Mouse (Mus musculus) embryonic facial prominence, embryonic 11.5 days (tissue): ENCODE data around the gene Crk. TPM values are rescaled to one million over a fixed set of nuclear protein-coding genes. Genes with fewer than 3 reads are reported as not detected.
A peak's percentile ranks its signal among the peaks of the same experiment; 100 is the strongest.

ENCODE experiments used
- ATAC-seq: fragments of 200-750 bp; cut with Nextera tagmentation; replicated peaks from 2 replicates; pipeline ENCODE4 v1.8.0; 2017; ENCODE audit warnings: low read depth; ENCODE audit not compliant: insufficient number of reproducible peaks, low FRiP score, low TSS enrichment
- DNase-seq: peaks from one replicate; pipeline ENCODE4 v3.0.0-alpha.2; 2015; ENCODE audit warnings: low spot score
- H3K27ac ChIP-seq: fragments of 300-500 bp; sonication (generic); replicated peaks from 2 replicates; pipeline ENCODE4 v1.5.1; 2014; ENCODE audit warnings: mild to moderate bottlenecking, low read depth, low read length, control low read depth
- H3K27me3 ChIP-seq: fragments of 300-500 bp; sonication (generic); 2 replicates; pipeline ENCODE4 v1.6.1; 2014; ENCODE audit warnings: mild to moderate bottlenecking, low read length, moderate library complexity, mixed read lengths; ENCODE audit not compliant: control insufficient read depth, insufficient read depth
- H3K36me3 ChIP-seq: fragments of 300-500 bp; sonication (generic); replicated peaks from 2 replicates; pipeline ENCODE4 v1.6.1; 2014; ENCODE audit warnings: low read depth, mild to moderate bottlenecking, low read length, moderate library complexity, mixed read lengths; ENCODE audit not compliant: control insufficient read depth, insufficient read depth
- H3K4me1 ChIP-seq: fragments of 300-500 bp; sonication (generic); 2 replicates; pipeline ENCODE4 v1.6.1; 2014; ENCODE audit warnings: low read length, mixed read lengths; ENCODE audit not compliant: control insufficient read depth, insufficient read depth
- H3K4me2 ChIP-seq: fragments of 300-500 bp; sonication (generic); 2 replicates; pipeline ENCODE4 v1.6.1; 2014; ENCODE audit warnings: low read depth, mild to moderate bottlenecking, control low read depth, low read length, moderate library complexity
- H3K4me3 ChIP-seq: fragments of 300-500 bp; sonication (generic); 2 replicates; pipeline ENCODE4 v1.5.1; 2014; ENCODE audit warnings: low read depth, low read length, control low read depth
- H3K9ac ChIP-seq: fragments of 300-500 bp; sonication (generic); replicated peaks from 2 replicates; pipeline ENCODE4 v1.6.1; 2014; ENCODE audit warnings: mild to moderate bottlenecking, control low read depth, low read length
- H3K9me3 ChIP-seq: fragments of 300-500 bp; sonication (generic); replicated peaks from 2 replicates; pipeline ENCODE4 v1.6.1; 2016; ENCODE audit warnings: mild to moderate bottlenecking, low read length, inconsistent platforms, mixed read lengths; ENCODE audit not compliant: control insufficient read depth
- WGBS: fragments of 180-500 bp; shearing (Covaris S2); extraction: QIAGEN DNeasy Blood & Tissue Kit; methylation state at CpG from one replicate; pipeline ENCODE4 v1.1.7; 2014; 5-methylcytosine and 5-hydroxymethylcytosine counted together
- polyA plus RNA-seq: library from polyadenylated mRNA; unstranded; fragments of >200 nt; fragmentation: Nextera tagmentation; extraction: Ambion mirVana; gene quantifications from 2 replicates; pipeline ENCODE4 v1.2.1, GENCODE M21; 2014

Gene Crk
- polyA plus RNA-seq: 118 and 119 TPM in 2 replicates

- H3K4me1 ChIP-seq: peaks cover 3% of the 10 kb centered on the region; the same call in 1 of the 2 replicates
- peak within 1 kb of the TSS; percentile 83 for H3K27ac ChIP-seq
- peak within 1 kb of the TSS; percentile 68 for H3K4me2 ChIP-seq
- H3K4me3 ChIP-seq: peak within 1 kb of the TSS; percentile 100
- peak within 1 kb of the TSS; percentile 88 for H3K9ac ChIP-seq
- H3K27me3 ChIP-seq: no peaks in the 10 kb centered on the region
- H3K9me3 ChIP-seq: no peaks in the 10 kb centered on the region
- under 1% methylated on average over 55 of the region's 55 CpGs for WGBS
- ATAC-seq (peak; percentile 95), DNase-seq (peak; percentile 100)
- H3K36me3 ChIP-seq: no peaks in the 10 kb centered on the region
Measured at GRCm38 (mm10) chr11:75678747-75679438, at the start of gene Crk. Gene Crk, plus strand, starts transcription at chr11:75679259.

DNA sequence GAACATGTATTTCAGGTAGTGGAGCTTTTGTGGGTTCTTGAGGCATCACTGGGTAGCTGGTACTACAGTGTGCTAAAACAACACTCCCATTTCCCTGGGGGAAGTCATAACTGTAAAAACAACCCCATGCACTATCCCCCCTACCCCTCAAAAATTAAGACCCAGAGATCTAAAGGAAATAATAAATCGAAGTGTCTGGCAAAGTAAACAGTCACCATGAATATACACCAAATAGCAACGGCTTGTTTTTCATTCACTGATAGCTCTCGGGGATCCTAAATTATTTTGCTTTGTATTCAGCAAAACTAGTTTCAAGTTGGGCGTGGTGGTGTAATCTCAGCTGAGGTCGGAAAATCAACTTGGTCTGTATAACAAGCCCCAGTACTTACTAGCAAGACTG is 49.0 kb upstream of the Crk start:
- Histone ChIP-seq H3K4me1 (no peaks in the 10 kb centered on the region), H3K36me3 (peaks cover 3% of the 10 kb centered on the region), H3K27me3 (no peaks in the 10 kb centered on the region), H3K9ac (peak overlapping the region; percentile 73), H3K4me3 (peak overlapping the region; percentile 73), H3K27ac (no peak overlapping the region), H3K4me2 (peak overlapping the region; percentile 65), H3K9me3 (no peaks in the 10 kb centered on the region)
- DNase-seq (no peak), ATAC-seq (no peak)
- 17% methylated on average over 5 of the region's 5 CpGs for WGBS

- H3K4me3 ChIP-seq: peak within 1 kb of the TSS; percentile 73
- ATAC-seq: peak; percentile 98
- DNase-seq: peak; percentile 97
- H3K27ac ChIP-seq: 0 out of 2 replicates have a peak within 1 kb of the TSS, but pooled peaks have one; percentile 38
- H3K4me1 ChIP-seq: no peaks in the 10 kb centered on the region
- H3K9me3 ChIP-seq: no peaks in the 10 kb centered on the region
- peak within 1 kb of the TSS; percentile 65 for H3K4me2 ChIP-seq
- no peaks in the 10 kb centered on the region for H3K27me3 ChIP-seq
- peak within 1 kb of the TSS; percentile 73 for H3K9ac ChIP-seq
- no peaks in the 10 kb centered on the region; the same call in 1 of the 2 replicates for H3K36me3 ChIP-seq
- under 1% methylated on average over 53 of the region's 53 CpGs for WGBS
Measured at GRCm38 (mm10) chr11:75630645-75631229, 48.3 kb upstream of the Crk start, which contains the start of gene Inpp5k. Gene Inpp5k, plus strand, starts transcription at chr11:75630988.

GRCm38 (mm10) chr11:75631561-75632225 is 47.4 kb upstream of the Crk start:
- DNase-seq: peak; percentile 17
- no peaks in the 10 kb centered on the region for H3K4me1 ChIP-seq
- no peak overlapping the region for H3K27ac ChIP-seq
- no peaks in the 10 kb centered on the region for H3K27me3 ChIP-seq
- H3K4me3 ChIP-seq: peak overlapping the region; percentile 73
- peak overlapping the region; percentile 65 for H3K4me2 ChIP-seq
- H3K9ac ChIP-seq: peak overlapping the region; percentile 63
- WGBS: 11% methylated on average over 13 of the region's 13 CpGs
- no peaks in the 10 kb centered on the region for H3K9me3 ChIP-seq
- ATAC-seq: no peak
- H3K36me3 ChIP-seq: no peaks in the 10 kb centered on the region; the same call in 1 of the 2 replicates

- no peaks in the 10 kb centered on the region for H3K27me3 ChIP-seq
- H3K9me3 ChIP-seq: no peaks in the 10 kb centered on the region
- no peaks in the 10 kb centered on the region for H3K4me1 ChIP-seq
- WGBS: 95% methylated on average over 5 of the region's 5 CpGs
- no peak overlapping the region for H3K4me2 ChIP-seq
- no peak for DNase-seq
- H3K36me3 ChIP-seq: no peaks in the 10 kb centered on the region
- no peak overlapping the region for H3K9ac ChIP-seq
- H3K27ac ChIP-seq: no peak overlapping the region
- no peak overlapping the region for H3K4me3 ChIP-seq
- no peak for ATAC-seq
Measured at GRCm38 (mm10) chr11:75632921-75633320, 46.1 kb upstream of the Crk start.

- Histone ChIP-seq H3K4me1 (no peaks in the 10 kb centered on the region), H3K4me2 (no peak overlapping the region), H3K36me3 (no peaks in the 10 kb centered on the region), H3K27ac (no peak overlapping the region), H3K27me3 (no peaks in the 10 kb centered on the region), H3K9me3 (no peaks in the 10 kb centered on the region), H3K4me3 (no peak overlapping the region), H3K9ac (no peak overlapping the region)
- WGBS: 76% methylated on average over 3 of the region's 3 CpGs
- DNase-seq (no peak), ATAC-seq (no peak)
Measured at GRCm38 (mm10) chr11:75634801-75635200, 44.3 kb upstream of the Crk start.

DNA sequence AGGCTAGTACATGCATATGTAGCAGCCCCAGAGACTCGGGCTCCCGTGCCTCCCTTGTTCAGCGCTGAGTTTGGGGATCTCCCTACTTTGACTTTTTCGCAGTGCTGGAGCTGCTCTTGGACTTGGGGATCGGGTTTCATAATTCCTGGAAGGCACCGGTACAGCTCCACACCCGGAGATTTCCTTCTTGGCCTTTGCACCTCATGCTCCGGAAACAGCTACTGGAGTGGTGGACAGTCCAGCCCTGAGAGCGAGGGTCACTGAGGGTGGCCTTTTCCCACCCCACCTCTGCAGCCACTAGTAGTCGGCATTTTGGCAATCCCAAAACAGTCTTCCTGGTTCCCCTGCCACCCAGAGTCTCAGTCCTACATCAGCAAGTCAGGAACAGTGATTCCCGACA is 43.7 kb upstream of the Crk start:
- ATAC-seq (no peak), DNase-seq (no peak)
- WGBS: 59% methylated on average over 11 of the region's 11 CpGs
- H3K27me3 ChIP-seq: no peaks in the 10 kb centered on the region
- H3K4me3 ChIP-seq: no peak overlapping the region
- H3K9me3 ChIP-seq: no peaks in the 10 kb centered on the region
- no peak overlapping the region for H3K27ac ChIP-seq
- 0 out of 2 replicates have a peak overlapping the region, but pooled peaks have one; percentile 7 for H3K4me2 ChIP-seq
- H3K36me3 ChIP-seq: no peaks in the 10 kb centered on the region
- H3K9ac ChIP-seq: no peak overlapping the region
- no peaks in the 10 kb centered on the region for H3K4me1 ChIP-seq
